Mouse (Mus musculus) bone marrow, adult 2 months (tissue): ENCODE results near the gene Psma5. TPM values are rescaled to one million over a fixed set of nuclear protein-coding genes. Genes with fewer than 3 reads are reported as not detected.

Source experiments
- H3K27ac ChIP-seq: fragments of 200-500 bp; 2 replicates; pipeline ENCODE4 v1.5.1; 2012; ENCODE audit warnings: low read depth, mild to moderate bottlenecking, control low read depth, inconsistent platforms, low read length; ENCODE audit not compliant: control insufficient read depth, poor library complexity, insufficient read depth
- H3K4me1 ChIP-seq: fragments of 200-500 bp; 2 replicates; pipeline ENCODE4 v1.6.1; 2011; ENCODE audit warnings: low read length; ENCODE audit not compliant: control insufficient read depth, insufficient read depth
- H3K4me3 ChIP-seq: fragments of 200-500 bp; replicated peaks from 2 replicates; pipeline ENCODE3; 2011; ENCODE audit warnings: mild to moderate bottlenecking, low read depth, low read length, control low read depth; ENCODE audit not compliant: control insufficient read depth
- CTCF ChIP-seq: fragments of 200-500 bp; IDR thresholded peaks from 2 replicates; pipeline ENCODE4 v1.5.1; 2011; ENCODE audit warnings: low read length, control low read depth; ENCODE audit not compliant: control insufficient read depth, insufficient read depth
- POLR2A ChIP-seq: fragments of 200-500 bp; IDR thresholded peaks from 2 replicates; pipeline ENCODE4 v1.6.1; 2011; ENCODE audit warnings: low read depth, mild to moderate bottlenecking, control low read depth, low read length, borderline replicate concordance; ENCODE audit not compliant: control insufficient read depth
- WGBS: fragments of 180-500 bp; shearing (Covaris S2); methylation state at CpG from one replicate; pipeline ENCODE4 v1.1.7; 2018; 5-methylcytosine and 5-hydroxymethylcytosine counted together
- polyA plus RNA-seq: library from polyadenylated mRNA; stranded (reverse); fragments of >200 nt; gene quantifications from 2 replicates; pipeline ENCODE4 v1.2.4, GENCODE M21; 2011; ENCODE audit warnings: low replicate concordance; ENCODE audit not compliant: missing spikeins, insufficient read depth, insufficient read length

The Psma5 gene
- polyA plus RNA-seq, 1 experiment = 60.9 TPM

DNA sequence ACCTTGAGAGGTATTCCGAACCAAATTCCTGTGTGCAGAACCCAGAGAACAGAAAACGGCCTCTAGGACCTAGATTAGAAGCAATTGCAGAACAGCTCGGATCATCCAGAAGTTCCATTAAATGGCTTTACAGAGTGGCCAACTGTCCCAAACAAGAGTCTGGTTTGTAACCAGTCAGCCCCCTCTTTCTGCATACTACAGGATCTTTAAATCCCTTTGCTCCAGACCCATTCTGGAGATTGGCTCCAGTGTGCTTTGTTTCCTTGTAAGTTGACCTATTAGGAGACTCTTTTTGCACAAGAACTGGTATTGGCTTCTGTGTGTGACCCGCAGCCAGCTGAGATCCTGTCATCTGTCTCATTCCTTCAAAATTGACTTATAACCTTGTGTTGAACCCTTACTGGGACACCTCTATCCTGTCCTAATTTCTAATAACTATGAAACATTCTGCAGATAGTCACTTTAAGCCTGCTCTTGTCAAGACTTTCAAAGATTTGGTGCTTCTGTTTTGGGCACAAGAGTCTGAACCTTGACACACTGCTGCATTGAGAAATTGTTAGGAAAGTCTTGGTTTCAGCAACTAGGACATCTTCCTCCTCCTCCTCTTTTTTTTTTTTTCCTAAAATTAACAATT is 28.5 kb downstream of the Psma5 start:
- peak overlapping the region; percentile 18; the same call in 1 of the 2 replicates for H3K27ac ChIP-seq
- WGBS = 59% methylated on average over 4 of the region's 4 CpGs
- H3K4me1 ChIP-seq = peaks cover 2% of the 10 kb centered on the region; the same call in 1 of the 2 replicates
- H3K4me3 ChIP-seq = no peak overlapping the region
- TF ChIP-seq POLR2A (no peak), CTCF (no peak)

DNA sequence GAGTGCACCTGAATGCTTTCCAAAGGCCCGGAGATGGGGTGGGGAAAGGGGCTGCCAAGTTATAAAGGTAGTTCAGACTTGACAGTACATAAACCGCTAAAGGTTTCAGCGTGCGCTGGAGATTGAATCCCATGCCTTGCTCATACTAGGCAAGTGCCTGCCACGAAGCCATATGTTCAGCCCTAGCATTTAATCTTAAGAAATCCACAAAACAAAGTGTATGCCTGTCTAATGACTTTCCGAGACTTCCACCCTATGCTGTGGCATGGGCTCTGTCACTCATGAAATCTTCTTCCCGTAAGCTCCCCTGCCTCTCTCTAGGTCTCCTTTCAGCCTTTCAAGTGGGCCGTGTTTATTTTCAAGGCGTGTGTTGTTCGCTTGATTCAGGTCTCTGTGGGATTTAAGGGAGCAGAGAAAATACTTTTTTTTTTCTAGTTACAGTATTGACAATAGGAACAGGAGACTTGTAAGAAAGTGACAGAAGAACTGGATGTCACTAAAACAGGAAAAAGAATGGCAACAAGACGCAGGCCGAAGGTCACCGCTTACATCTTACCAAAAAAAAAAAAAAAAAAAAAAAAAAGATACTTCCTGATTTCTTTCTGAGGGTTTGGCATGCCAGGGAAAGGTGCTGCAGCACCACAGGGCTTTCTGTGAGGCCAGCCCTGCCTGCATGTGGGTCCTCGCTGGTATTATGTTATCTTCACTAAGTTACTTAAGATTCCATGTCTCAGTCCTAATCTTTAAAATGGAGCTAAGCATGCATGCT is 30.1 kb downstream of the Psma5 start:
- peak overlapping the region; percentile 29 for H3K4me3 ChIP-seq
- TF ChIP-seq POLR2A (no peak), CTCF (no peak)
- peaks cover 2% of the 10 kb centered on the region; the same call in 1 of the 2 replicates for H3K4me1 ChIP-seq
- WGBS = 31% methylated on average over 14 of the region's 14 CpGs
- H3K27ac ChIP-seq = peak overlapping the region; percentile 59

- peaks cover 2% of the 10 kb centered on the region; the same call in 1 of the 2 replicates for H3K4me1 ChIP-seq
- no peak overlapping the region; the same call in 1 of the 2 replicates for H3K27ac ChIP-seq
- no peak for TF ChIP-seq POLR2A
- H3K4me3 ChIP-seq = no peak overlapping the region
- WGBS = 76% methylated on average over 17 of the region's 17 CpGs
Measured at GRCm38 (mm10) chr3:108287811-108288805, 31.4 kb downstream of the Psma5 start.

DNA sequence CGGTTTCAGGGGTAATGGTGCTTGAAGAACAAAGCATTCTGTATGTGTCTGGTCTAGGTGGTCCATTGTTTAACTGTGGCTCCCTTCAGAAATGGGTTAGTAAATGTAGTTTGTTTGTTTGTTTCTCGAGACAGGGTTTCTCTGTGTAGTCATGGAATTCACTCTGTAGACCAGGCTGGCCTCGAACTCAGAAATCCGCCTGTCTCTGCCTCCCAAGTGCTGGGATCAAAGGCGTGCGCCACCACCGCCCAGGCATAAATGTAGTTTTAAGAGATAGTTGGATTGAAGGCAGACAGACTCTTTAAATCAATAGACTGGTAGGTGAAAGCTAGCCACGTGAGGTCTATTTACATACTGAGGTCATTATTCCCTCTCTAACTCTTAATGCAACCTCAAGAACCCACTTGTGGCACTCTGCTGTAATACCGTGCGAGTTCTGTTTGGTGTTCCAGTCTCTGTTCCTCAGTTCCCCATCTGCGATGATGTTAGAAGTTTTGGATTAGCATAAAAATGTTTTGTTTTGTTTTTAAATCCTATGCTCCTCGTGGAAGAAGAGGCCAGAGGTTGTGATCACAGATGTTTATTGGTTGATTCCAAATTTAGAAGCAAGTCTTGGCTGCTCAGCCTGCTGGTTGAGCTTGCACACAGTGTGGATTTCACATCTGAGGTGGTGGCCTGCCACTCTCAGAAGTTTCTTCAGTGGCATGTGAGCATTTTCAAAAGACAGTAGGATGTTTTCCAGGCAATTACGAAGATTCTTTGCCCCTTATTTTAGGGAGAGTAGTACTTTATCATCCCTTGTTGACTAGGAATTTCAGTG is 32.8 kb downstream of the Psma5 start:
- Histone ChIP-seq H3K4me1 (peaks cover 2% of the 10 kb centered on the region; the same call in 1 of the 2 replicates), H3K27ac (no peak overlapping the region), H3K4me3 (no peak overlapping the region)
- TF ChIP-seq CTCF (no peak), POLR2A (no peak)
- 63% methylated on average over 13 of the region's 13 CpGs for WGBS

DNA sequence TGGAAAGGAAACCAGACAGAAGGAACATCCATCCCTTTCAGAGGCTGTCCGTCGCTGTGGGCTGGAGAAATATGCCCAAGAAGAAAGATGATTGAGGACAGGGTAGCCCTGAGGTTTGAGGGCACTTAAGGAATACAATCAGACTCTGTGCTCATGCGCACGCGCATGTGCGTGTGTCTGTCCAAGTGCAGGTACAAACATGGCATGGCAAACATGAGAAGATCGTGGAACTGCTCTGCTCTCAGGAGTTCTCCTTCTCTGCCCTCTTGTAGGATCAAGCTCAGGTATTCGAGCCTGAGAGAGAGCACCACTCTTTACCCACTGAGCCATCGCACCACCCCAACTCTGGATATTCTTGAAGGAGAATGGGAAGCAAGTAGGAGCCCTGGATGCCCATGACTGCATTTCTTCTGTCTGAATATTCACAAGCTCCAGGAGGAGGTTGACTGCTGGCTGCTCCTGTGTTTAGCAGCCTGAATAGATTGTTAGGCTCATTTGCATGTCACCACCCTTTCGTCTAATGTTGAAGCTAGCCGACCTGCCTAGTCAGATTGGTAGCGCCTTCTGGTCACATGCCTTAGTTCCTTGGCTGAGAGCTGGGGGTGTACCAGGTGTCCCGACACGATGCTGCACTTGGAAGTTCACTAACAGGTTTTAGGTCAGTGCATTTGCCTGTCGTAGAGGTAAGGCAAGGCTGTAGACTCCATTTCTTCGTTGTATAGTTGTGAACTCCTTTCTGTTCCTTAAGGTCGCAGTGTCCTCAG is 34.5 kb downstream of the Psma5 start:
- WGBS = 64% methylated on average over 17 of the region's 17 CpGs
- Histone ChIP-seq H3K4me1 (peaks cover 3% of the 10 kb centered on the region), H3K4me3 (no peak overlapping the region), H3K27ac (no peak overlapping the region)
- TF ChIP-seq POLR2A = no peak
- TF ChIP-seq CTCF = no peak

DNA sequence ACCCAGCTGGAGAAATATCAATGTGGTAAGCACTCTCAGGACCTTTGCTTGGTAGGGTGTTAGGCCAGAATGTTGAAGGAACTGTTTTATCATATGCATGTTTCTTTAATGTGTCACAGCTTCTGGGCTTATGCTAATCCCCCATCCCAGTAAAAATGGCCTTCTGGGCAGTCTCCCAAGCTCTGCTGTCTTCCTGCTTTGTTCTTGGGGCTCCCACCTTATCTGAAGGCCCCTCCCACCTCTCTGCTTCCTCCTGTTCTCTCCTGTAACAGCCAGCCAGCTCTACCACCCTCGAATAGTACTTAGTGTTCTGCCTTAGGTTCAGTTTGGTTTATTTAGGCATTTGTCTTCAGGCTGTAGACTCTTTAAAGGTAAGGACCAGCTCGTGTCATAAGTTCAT is 37.7 kb downstream of the Psma5 start:
- TF ChIP-seq CTCF (no peak), POLR2A (no peak)
- Histone ChIP-seq H3K4me3 (no peak overlapping the region), H3K27ac (no peak overlapping the region), H3K4me1 (peaks cover 12% of the 10 kb centered on the region)
- WGBS = 11% methylated on average over 2 of the region's 2 CpGs
